Mouse (Mus musculus) left cerebral cortex, postnatal 14 days (tissue): ENCODE data around the gene Gm17555. TPM values are rescaled to one million over a fixed set of nuclear protein-coding genes. Genes with fewer than 3 reads are reported as not detected.

ENCODE experiments used
- total RNA-seq, 2 experiments: library from RNA; stranded (reverse); gene quantifications; 2 replicates each; pipeline ENCODE4 v1.2.3; 2021

The Gm17555 gene
- total RNA-seq, 2 experiments from 2014 or later, result not detected

Other genes with a start within 250 kb of the Gm17555 start
- under 1 TPM; 0.42 to 0.55 TPM for gene Fgf7, start 180.4 kb upstream of the Gm17555 start, total RNA-seq
- under 1 TPM; 0.30 to 0.44 TPM for gene Fam227b, start 63.1 kb upstream of the Gm17555 start, total RNA-seq
- 10 to 100 TPM; 11.1 to 13.2 TPM for gene Dtwd1, start 63.0 kb upstream of the Gm17555 start, total RNA-seq